Mouse (Mus musculus) gastrocnemius, postnatal 14 days (tissue): ENCODE results near the gene Lsg1. TPM values are rescaled to one million over a fixed set of nuclear protein-coding genes. Genes with fewer than 3 reads are reported as not detected.
A peak's percentile ranks its signal among the peaks of the same experiment; 100 is the strongest.

ENCODE experiments used
- DNase-seq: peaks from one replicate; pipeline ENCODE4 v3.0.0; 2021; ENCODE audit warnings: mixed read lengths
- intact Hi-C: fragments of 180-260 bp; cut with DNase I; formaldehyde crosslinking; loops from one replicate; pipeline ENCODE4 v1.15.1; 2025; ENCODE audit warnings: low total_unique reads
- total RNA-seq, 2 experiments: library from RNA; stranded (reverse); gene quantifications; 2 replicates each; pipeline ENCODE4 v1.2.3; 2021

Gene Lsg1
- total RNA-seq, 2 experiments from 2014 or later, result 18.3 to 19.2 TPM

DNA sequence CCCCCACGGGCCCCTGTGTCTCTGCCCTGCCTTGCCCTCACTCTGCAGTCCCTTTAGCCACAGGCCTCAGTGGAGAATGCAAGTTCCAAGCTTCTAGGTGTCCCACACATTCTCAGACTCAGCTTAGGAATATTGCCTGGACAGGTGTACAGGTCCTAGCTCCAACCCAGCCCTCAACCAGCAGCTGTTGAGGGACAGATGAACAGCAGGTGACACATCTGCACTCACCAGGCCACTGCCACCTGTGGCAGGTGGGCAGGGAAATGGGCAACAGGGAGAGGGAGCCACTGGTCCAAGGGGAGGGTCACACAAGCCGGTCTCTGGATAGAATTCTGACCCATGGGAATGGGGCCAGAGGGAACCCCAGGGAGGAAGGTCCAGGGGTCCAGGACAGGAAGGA, 59.5 kb downstream of the Lsg1 start:
- intact Hi-C loops, result no loop called here
- no peak for DNase-seq

DNA sequence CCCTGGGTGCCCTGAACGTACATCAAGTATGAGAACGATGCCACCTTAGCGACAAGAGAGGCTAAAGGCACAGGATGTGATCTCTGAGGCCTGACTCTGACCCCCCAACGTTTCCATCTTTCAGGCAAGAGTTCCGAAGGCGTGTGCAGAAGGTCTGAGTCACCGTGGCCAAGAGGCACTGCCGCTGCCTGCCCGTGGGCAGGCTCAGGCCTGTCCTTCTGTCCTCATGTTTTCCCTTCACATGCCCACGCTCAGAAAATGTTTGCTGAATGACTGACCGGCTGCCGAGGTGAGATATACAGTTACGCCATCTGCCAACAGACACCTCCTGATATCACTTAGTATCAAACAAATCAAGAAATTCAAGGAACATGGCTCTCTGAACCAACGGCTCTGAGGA, 61.6 kb downstream of the Lsg1 start:
- no peak for DNase-seq
- intact Hi-C loops, result no loop called here

DNA sequence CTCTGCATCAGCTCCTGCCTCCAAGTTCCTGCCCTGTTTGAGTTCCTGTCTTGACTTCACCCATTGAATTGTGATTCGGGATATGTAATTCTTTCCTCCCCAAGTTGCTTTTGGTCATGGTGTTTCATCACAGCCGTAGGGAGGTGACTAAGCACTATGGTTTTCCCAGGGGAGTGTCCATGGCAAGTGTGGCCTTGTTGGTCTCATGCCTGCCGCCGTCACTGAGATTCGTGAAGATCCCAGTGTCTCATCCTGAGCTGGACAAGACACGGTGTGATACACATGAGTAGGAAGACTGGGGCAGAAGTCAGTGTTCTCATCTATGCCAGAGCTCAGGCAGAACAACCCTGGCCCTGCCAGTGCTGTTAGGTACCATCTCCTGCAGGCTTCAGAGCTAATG, 62.9 kb downstream of the Lsg1 start:
- intact Hi-C loops, result no loop called here
- DNase-seq, result no peak

DNA sequence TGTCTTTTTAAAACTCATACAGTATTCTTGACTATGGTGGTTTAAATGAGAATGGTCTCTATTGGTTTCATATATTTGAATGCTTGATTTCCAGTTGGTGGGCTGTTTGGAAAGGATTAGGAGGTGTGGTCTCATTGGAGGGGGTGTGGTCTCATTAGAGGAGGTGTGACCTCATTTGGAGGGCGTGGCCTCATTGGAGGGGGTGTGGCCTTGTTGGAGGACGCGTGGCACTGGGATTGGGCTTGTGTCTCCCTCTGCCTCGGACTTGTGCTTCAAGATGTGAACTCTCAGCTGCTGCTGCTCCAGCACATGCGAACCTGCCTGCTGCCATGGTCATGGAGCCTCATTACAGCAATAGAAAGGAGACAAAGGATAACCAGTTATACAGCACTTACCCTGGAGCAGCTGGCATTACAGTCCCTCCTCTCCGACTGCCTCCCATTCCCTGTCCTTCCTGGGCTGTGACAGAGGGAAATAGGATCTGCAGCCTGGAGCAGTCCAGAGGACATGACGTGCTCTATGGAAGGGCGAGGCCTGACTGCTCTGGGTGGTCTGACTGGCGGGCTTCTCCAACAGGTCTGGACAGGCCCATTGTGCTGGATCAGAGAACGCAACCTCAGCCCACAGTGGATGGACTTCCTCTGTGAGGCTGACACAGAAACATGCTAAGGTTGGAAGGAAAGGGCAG, 65.0 kb downstream of the Lsg1 start:
- no peak for DNase-seq
- intact Hi-C loops, result no loop called here

DNA sequence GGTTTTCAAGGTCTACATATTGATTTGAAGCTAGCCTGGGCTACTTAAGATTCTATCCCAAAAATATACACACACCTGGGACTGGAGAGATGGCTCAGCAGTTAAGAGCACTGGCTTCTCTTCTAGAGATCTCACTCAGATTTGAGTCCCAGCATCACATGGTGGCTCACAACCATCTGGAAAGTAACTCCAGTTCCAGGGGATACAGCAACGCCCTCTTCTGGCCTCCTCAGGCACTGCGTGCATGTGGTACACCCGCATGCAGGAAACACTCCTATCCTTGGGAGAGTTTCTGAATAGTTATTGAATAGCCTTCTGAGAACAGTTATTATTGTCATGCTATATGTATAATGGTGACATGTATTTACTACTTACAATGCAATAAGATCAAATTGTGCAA, 66.2 kb downstream of the Lsg1 start:
- intact Hi-C loops, result no loop called here
- DNase-seq, result no peak

DNA sequence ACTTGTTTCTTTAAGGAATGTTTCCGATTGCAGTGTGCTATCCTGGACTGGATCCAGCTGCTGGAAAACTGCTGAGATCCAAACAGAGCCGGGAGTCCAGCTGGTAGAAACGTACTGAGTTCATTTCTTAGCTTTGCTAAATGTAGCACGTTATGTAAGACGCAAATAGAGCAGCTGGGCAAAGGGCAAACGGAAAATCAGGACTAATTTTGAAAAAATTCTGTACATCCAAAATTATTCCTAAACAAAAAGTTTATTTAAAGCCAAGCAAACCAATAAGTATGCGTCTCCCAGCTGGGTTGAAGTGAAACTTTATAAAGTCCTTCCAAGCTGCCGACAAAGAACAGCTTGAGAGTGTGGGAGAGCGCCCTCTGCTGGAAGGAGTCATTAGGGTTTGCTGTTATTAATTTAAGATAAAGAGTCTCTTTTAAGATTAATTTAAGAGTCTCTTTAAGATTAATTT, 67.0 kb downstream of the Lsg1 start:
- intact Hi-C loops, result no loop called here
- DNase-seq, result peak; percentile 79

DNA sequence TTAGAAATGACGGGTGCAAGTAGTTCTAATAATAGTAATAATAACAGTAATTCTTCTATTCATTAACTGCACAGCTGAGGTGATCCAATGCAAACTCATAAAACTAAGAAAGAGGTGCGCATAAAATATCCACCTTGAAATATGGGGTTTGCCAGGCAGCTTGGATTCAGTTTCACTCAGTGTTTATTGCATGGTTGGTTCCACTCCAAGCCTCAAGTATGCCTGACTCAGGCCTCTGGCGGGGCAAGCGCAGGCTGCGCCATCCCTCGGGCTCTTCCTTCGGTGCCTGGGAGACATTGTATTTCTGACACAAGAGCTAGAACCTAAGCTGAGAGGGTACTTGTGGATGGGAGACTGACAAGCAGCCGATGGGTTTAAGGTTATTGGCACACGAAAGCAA, 68.8 kb downstream of the Lsg1 start:
- intact Hi-C loops, result no loop called here
- no peak for DNase-seq

DNA sequence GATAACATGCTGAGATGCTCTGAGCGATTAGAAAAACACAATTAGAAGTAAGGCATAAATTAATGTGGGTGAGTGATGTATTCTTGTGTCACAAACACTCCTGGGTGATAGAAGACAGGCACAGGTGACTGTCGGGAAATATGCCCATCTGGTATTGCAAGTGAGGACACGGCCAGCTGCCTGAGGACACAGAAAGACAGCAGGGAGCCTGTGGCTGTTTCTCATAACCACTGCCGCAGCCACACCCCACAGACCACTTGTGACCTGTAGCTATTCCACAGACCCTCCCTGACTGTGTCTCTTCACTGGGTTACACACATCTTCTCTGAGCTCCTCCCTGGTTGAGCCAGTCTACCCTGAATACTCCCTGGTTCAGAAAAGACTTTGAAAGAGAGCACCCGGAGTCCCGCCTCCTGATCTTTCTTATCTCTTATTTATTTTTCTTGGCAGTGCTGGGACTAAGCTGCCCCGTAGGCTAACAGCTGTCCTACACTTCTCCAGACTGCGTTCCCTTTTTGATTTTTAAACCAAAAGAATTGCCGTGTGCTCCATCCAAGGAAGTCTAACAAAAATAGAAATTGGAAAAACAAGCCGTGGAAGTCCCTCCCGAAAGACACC, 69.6 kb downstream of the Lsg1 start:
- no peak for DNase-seq
- intact Hi-C loops, result no loop called here

DNA sequence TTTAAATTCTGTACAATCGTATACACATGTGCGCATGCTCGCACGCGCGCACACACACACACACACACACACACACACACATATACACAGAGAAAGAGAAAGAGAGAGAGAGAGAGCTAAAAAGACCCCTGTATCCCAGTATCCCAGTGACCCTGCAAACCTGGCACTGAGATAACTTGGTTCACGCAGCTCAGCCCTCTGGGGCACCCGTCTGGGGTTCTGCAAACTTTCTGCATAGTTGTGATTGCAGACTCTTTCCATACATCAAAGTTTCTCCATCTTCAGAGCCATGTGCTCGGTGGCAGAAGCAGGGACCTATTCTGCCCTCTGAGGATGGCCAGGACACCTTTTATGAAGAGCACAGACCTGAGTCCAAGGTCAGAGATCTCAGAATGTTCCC, 70.4 kb downstream of the Lsg1 start:
- intact Hi-C loops, result no loop called here
- no peak for DNase-seq

DNA sequence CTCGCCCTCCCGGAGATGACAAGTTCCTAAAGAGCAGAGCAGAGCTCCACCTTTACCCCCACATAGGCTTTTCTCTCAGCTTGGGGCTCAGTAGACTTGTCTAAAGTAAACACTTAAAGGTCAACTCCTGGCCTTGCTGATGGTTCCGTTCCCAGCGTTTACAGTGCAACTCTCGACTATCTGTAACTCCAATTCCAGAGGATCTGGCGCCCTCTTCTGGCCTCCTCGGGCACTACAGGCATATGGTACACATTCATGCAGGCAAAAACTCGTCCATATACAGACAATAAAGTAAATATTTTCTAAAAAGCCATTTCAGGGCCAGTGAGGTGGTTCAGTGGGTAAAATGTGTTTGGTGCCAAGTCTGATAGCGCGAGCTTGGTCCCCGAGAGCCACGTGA, 72.0 kb downstream of the Lsg1 start:
- intact Hi-C loops, result no loop called here
- DNase-seq, result no peak

DNA sequence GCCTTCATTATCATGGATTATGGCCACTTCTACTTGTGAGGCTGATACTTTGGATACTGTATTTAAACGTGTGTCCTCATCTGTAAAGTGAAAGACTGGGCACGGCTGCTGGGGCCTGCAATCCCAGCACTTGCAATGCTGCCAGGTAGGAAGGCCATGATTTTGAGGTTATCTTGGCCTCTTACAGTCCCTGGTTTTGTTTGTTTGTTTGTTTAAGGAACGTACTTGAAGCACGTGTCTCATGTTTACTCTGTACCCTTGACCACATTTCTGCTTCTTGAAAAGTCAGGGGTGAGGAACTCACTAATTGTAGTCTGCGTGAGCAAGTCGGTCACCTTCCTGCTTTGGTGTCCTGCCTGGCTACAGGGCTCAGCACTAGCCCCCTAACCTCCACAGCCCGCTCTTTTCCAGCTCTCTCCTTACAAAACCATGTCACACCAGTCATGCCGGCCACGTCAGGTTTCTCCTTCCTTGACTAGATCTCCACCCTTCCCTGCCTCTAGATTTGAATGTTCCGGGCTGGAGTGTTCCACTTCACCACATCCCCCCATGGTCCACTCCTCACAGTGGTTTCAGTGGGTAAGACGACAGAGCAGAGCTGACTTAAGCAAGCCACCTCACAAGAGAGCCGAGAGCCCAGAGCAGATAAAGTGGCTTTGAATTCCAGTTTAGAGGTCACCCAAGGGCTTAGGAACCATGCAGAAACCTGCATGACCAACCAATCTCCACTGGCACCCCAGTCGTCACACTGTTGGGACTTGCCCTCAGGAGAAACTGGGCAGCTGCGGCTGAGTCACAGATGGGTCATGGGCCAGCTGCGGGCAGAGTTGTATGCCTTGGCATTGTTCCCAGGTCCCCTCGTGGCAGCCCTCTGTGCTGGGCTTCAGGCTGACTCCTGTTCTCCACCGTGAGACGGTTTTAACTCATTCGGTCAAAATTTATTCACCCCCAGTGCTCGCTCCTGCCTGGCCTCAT, 74.1 kb downstream of the Lsg1 start:
- peak; percentile 68 for DNase-seq
- intact Hi-C loops, result no loop called here

DNA sequence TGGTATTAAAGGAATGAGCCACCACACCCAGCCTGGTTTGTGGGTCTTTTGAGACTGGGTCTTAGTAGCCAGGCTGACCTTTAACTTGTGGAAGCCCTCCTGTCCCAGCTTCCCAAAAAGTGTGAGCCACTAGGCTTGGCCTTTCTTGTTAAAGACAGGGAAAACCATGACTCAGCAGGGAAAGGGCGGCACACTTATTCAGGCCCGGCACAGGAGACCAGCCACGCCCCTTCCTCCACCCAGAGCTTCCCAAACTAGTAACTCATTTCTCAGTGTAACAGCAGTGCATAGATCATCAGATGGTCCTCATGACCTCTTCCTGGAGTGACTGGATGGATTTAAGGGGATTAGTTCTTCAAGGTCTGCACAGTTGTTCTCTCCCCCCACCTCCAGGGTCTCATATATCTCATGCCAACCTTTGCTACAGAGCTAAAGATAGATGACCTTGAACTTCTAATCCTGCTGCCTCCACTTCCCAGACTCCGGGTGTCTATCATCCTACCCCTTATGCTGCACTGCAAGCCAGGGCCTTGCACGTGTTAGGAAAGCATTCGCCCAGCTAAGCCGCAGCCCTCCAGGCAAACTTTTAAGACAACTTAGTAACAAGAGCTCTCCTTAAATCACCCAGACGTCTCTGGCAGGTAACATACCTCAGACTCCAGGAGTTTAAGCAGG, 74.9 kb downstream of the Lsg1 start:
- intact Hi-C loops, result no loop called here
- peak; percentile 42 for DNase-seq

DNA sequence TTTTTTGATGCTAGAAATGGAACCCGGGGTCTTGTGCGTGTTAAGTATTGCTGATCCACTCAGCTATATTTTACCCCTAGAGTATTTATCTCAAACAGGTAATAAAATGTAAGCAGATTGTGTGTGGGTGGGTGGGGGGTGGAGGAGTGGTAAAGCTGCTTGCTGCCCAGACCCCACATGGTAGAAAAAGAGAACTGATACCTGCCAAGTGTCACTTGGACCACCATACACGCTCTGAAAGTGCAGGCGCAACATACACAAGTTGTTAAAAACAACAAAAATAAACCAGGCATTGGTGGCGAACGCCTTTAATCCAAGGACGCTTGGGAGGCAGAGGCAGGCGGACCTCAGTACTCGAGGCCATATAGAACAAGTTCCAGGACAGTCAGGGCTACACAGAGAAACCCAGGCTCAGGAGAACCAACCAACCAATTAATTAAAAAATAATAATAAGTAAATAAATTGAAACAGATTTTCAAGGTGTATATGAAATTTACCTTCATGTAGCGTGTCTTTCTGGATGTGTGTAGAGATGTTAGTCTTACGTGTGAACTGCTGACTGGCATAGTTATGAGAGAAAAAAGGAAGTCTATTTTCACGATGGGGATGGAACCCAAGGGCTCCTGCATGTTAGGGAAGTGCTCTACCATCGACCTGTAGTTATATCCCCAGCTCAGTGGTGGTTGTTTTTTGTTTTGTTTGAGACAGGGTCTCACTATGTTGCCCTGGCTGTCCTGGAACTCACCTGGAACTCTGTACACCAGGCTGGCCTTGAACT, 75.6 kb downstream of the Lsg1 start:
- no peak for DNase-seq
- intact Hi-C loops, result no loop called here

DNA sequence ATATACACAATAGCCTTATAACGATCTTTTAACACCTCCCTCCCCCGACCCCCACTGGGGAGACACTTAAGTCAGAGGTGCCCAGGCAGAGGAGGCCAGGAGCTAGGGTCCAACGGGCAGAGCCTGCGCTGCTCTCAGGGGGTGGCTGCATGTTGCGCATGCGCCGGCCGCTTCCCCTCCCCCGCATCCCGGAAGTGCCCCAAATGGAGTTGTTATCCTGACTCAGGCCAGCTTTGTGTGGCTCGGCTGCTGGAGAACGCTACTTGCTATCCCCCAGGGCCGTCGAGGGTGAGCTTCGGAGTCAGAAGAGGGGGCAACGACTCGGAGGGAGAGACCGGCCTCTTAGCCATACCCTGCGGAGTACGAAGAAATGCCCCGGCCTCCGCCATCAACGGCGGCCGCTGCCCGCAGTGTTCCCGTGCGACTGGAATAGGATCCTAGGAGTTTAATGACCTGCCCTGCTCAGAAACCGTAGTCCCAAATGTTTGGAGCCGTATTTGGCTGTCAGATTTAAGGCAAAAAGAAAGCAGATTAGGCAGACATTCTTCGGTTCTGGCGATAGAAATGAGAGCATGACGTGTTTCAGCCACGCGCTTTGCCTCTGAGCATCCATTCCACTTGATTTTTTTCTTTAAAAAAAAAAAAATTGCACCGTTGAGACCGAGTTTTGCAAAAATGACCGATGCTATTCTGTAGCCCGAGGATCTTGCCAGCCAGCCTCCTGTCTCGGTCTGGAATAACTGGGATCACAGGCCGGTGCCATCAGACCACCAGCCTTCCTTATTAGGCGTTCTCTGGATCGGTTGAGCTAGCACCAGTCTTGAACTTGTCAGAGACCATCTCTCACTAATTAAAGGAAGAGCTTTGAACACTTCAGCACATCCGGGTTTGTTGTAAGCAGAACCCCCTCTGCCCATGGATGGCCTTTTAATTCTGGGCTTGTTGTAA, 76.6 kb downstream of the Lsg1 start:
- DNase-seq, result peak; percentile 90
- intact Hi-C loops, result no loop called here
